Mouse (Mus musculus) heart, postnatal 0 days (tissue): ENCODE results near the gene Prl2a1. TPM values are rescaled to one million over a fixed set of nuclear protein-coding genes. Genes with fewer than 3 reads are reported as not detected.
"Not testable (repeated sequence)": the region's sequence is repeated elsewhere in the genome, so short reads cannot be mapped to it uniquely, and the experiment has no call there.

ENCODE experiments used
- ATAC-seq: fragments of 200-750 bp; cut with Nextera tagmentation; 2 replicates; pipeline ENCODE4 v1.8.0; 2017; ENCODE audit warnings: low read depth, moderate number of reproducible peaks, moderate library complexity; ENCODE audit not compliant: insufficient read depth
- DNase-seq: peaks from one replicate; pipeline ENCODE4 v3.0.0-alpha.2; 2016; ENCODE audit warnings: low spot score
- H3K27ac ChIP-seq: fragments of 300-500 bp; sonication (generic); 2 replicates; pipeline ENCODE4 v1.5.1; 2014; ENCODE audit warnings: low read depth, mild to moderate bottlenecking
- H3K27me3 ChIP-seq: fragments of 300-500 bp; sonication (generic); 2 replicates; pipeline ENCODE4 v1.6.1; 2014; ENCODE audit warnings: low read length, mixed read lengths; ENCODE audit not compliant: control insufficient read depth, insufficient read depth
- H3K36me3 ChIP-seq: fragments of 300-500 bp; sonication (generic); replicated peaks from 2 replicates; pipeline ENCODE4 v1.6.1; 2014; ENCODE audit warnings: low read length, mixed read lengths; ENCODE audit not compliant: control insufficient read depth, insufficient read depth
- H3K4me1 ChIP-seq: fragments of 300-500 bp; sonication (generic); 2 replicates; pipeline ENCODE4 v1.6.1; 2014; ENCODE audit warnings: antibody characterized with exemption; ENCODE audit not compliant: control insufficient read depth, insufficient read depth
- H3K4me2 ChIP-seq: fragments of 300-500 bp; sonication (generic); 2 replicates; pipeline ENCODE4 v1.6.1; 2014; ENCODE audit warnings: low read depth, mild to moderate bottlenecking, low read length, moderate library complexity
- H3K4me3 ChIP-seq: fragments of 300-500 bp; sonication (generic); 2 replicates; pipeline ENCODE4 v1.5.1; 2014; ENCODE audit warnings: low read depth, low read length
- H3K9ac ChIP-seq: fragments of 300-500 bp; sonication (generic); replicated peaks from 2 replicates; pipeline ENCODE4 v1.6.1; 2014; ENCODE audit warnings: low read depth, low read length, mixed read lengths
- H3K9me3 ChIP-seq: fragments of 300-500 bp; sonication (generic); replicated peaks from 2 replicates; pipeline ENCODE4 v1.6.1; 2016; ENCODE audit warnings: low read length; ENCODE audit not compliant: control insufficient read depth
- CTCF ChIP-seq: IDR thresholded peaks from 2 replicates; pipeline ENCODE4 v1.5.1; 2016; ENCODE audit warnings: antibody characterized with exemption, control low read depth, low read depth
- EP300 ChIP-seq: IDR thresholded peaks from 2 replicates; pipeline ENCODE4 v1.6.1; 2016; ENCODE audit warnings: antibody characterized with exemption, low read depth
- WGBS: fragments of 180-500 bp; shearing (Covaris S2); extraction: QIAGEN DNeasy Blood & Tissue Kit; methylation state at CpG from one replicate; pipeline ENCODE4 v1.1.7; 2014; 5-methylcytosine and 5-hydroxymethylcytosine counted together
- polyA plus RNA-seq: library from polyadenylated mRNA; unstranded; fragments of >200 nt; fragmentation: Nextera tagmentation; extraction: Ambion mirVana; gene quantifications from 2 replicates; pipeline ENCODE4 v1.2.1, GENCODE M21; 2015
- total RNA-seq: library from RNA; depleted of rRNA; stranded (reverse); fragments of >200 nt; gene quantifications from 2 replicates; pipeline ENCODE4 v1.2.3, GENCODE M21; 2014; ENCODE audit warnings: low replicate concordance; rRNA removed

The Prl2a1 gene
- total RNA-seq (not detected in 2 replicates), polyA plus RNA-seq (not detected in 2 replicates)

DNA sequence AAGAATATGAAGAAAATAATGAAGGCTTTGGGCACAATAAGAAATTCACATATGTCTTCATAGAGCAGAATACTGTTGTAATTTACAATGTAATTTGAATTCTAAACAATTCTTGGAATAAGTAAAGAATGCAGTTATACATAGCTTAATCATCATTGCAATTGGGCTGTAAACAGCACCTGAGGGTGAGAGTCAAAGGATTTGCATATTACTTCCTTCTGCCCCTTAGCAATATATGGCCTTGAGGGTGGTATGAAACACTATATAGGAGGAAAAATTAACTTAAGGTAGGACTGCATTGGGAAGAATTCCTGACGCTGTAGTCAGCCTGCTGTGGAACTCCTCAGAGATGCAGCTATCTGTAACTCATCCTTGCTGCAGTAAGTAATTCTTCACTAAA, at the start of gene Prl2a1:
Prl2a1 (plus strand) TSS at position 301 of the 400 bp plus-strand sequence.
- H3K36me3 ChIP-seq: no peaks in the 10 kb centered on the region
- TF ChIP-seq EP300 (no peak), CTCF (no peak)
- H3K9me3 ChIP-seq: no peaks in the 10 kb centered on the region
- H3K27ac ChIP-seq: no peak within 1 kb of the TSS
- WGBS: 75% methylated on average over 1 of the region's 1 CpGs
- H3K4me1 ChIP-seq: no peaks in the 10 kb centered on the region
- no peak for ATAC-seq
- H3K9ac ChIP-seq: no peak within 1 kb of the TSS
- no peak within 1 kb of the TSS for H3K4me3 ChIP-seq
- H3K27me3 ChIP-seq: no peaks in the 10 kb centered on the region
- no peak within 1 kb of the TSS for H3K4me2 ChIP-seq
- DNase-seq: no peak

DNA sequence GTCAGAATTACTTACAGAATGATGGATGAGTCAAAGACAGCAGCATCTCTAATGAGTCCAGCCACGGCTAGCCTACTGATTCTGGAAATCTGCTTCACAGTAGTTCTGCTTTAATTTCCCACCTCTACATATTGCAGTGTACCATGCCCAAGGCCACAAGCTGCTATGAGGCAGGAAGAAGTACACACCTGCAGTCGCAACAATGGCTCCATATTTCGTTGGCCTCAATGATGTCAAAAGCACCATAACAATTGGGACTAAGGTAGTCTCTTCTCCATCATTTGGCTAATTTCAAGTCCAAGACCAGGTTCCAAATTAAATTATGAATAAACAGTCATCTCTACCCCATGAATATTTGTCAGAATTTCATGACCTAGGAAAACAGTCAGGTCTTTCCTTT, 20.8 kb upstream of the Prl2a1 start, which contains the start of gene Prl7c1:
Prl7c1 (minus strand) TSS at position 101 of the 400 bp plus-strand sequence.
- H3K4me1 ChIP-seq, H3K27ac ChIP-seq, H3K9ac ChIP-seq, ATAC-seq, H3K4me3 ChIP-seq, H3K27me3 ChIP-seq, H3K9me3 ChIP-seq, H3K4me2 ChIP-seq, DNase-seq, H3K36me3 ChIP-seq: not testable (repeated sequence)
- WGBS: 86% methylated on average over 2 of the region's 3 CpGs

DNA sequence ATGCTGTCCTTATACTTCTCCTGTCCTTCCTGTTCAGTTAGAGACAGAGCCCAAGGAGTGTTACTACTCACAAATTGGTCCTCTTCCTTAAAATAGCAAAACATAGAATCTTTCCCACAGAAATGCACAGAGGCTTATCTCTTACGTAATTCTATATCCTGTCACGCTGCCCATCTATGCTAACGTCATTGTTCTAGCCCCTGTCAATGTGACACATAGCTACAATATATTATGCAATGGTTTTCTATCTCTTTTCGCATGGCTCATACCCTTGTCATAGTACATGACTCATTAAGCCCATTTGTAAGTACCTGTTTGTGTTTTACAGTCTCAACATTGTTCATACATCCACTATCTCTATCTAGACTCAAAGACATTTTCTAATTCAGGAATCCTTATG, 2.2 kb upstream of the Prl2a1 start:
- H3K36me3 ChIP-seq: no peaks in the 10 kb centered on the region
- TF ChIP-seq EP300: no peak
- no peak for TF ChIP-seq CTCF
- no peak for DNase-seq
- H3K4me1 ChIP-seq: no peaks in the 10 kb centered on the region
- no peak overlapping the region for H3K4me2 ChIP-seq
- ATAC-seq: no peak
- no peak overlapping the region for H3K27ac ChIP-seq
- 44% methylated on average over 4 of the region's 4 CpGs for WGBS
- no peak overlapping the region for H3K4me3 ChIP-seq
- H3K27me3 ChIP-seq: no peaks in the 10 kb centered on the region
- H3K9me3 ChIP-seq: no peaks in the 10 kb centered on the region
- no peak overlapping the region for H3K9ac ChIP-seq

DNA sequence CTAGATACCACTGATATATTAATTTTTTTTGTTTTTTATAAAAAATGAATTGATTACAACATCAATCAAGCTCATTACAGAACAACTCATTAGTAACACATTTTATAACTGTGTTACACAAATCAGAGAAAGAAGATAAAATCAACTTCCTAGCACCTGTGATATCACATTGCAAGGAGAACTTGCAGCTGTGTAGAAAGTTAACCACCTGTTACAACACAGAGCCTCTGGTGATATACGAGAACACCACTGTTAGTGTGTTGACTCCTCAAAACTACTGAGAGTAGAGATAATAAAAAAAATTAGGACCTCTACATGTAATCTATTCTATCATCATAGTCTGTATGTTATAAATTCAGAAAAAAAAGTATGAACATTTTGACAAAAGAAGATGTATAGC, 1.3 kb downstream of the Prl2a1 start:
- WGBS: 70% methylated on average over 1 of the region's 1 CpGs
- no peaks in the 10 kb centered on the region for H3K9me3 ChIP-seq
- no peak for TF ChIP-seq EP300
- TF ChIP-seq CTCF: no peak

DNA sequence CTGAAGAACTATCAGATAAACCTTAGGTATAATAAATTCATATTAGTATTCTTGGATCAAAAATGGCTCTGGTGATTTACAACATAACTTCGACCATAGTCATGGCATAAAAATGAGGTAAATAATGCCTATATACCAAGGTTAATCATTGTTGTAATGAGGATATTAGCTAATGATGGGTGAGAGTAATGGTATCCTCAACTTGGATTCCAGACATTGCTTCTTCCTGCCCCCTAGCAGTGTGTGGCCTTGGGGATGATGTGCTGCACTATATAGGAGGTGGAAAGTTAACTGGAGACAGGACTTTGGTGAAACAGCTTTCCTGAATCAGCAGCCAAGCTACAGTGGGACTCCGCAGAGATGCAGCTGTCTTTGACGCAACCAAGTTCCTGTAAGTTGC, 47.6 kb downstream of the Prl2a1 start, which contains the start of gene Prl2c1:
Prl2c1 (plus strand) TSS at position 301 of the 400 bp plus-strand sequence.
- Histone ChIP-seq H3K4me3 (no peak within 1 kb of the TSS), H3K4me1 (no peaks in the 10 kb centered on the region), H3K9me3 (no peaks in the 10 kb centered on the region), H3K27me3 (no peaks in the 10 kb centered on the region), H3K36me3 (no peaks in the 10 kb centered on the region), H3K27ac (no peak within 1 kb of the TSS), H3K4me2 (no peak within 1 kb of the TSS), H3K9ac (no peak within 1 kb of the TSS)
- 80% methylated on average over 3 of the region's 3 CpGs for WGBS
- TF ChIP-seq EP300: no peak
- no peak for TF ChIP-seq CTCF
- DNase-seq (no peak), ATAC-seq (no peak)

More for the DNA sequence above, 1.3 kb downstream of the Prl2a1 start:
- DNase-seq (no peak), ATAC-seq (no peak)
- Histone ChIP-seq H3K4me3 (no peak overlapping the region), H3K9ac (no peak overlapping the region), H3K4me2 (no peak overlapping the region), H3K27ac (no peak overlapping the region), H3K36me3 (no peaks in the 10 kb centered on the region), H3K27me3 (no peaks in the 10 kb centered on the region), H3K4me1 (no peaks in the 10 kb centered on the region)

Other genes starting within 250 kb of the Prl2a1 start
- gene Prl8a9, start 237.0 kb upstream of the Prl2a1 start, total RNA-seq: not detected in 2 replicates
- gene Prl8a9, start 237.0 kb upstream of the Prl2a1 start, polyA plus RNA-seq: not detected in 2 replicates
- not detected in 2 replicates for gene Prl8a1, start 219.5 kb upstream of the Prl2a1 start, total RNA-seq
- gene Prl8a1, start 219.5 kb upstream of the Prl2a1 start, polyA plus RNA-seq: not detected in 2 replicates
- not detected in 2 replicates for gene Prl7b1, start 191.1 kb upstream of the Prl2a1 start, total RNA-seq
- gene Prl7b1, start 191.1 kb upstream of the Prl2a1 start, polyA plus RNA-seq: not detected in 2 replicates
- gene Prl7a1, start 159.2 kb upstream of the Prl2a1 start, total RNA-seq: not detected in 2 replicates
- not detected in 2 replicates for gene Prl7a1, start 159.2 kb upstream of the Prl2a1 start, polyA plus RNA-seq
- not detected in 2 replicates for gene Prl7a2, start 133.6 kb upstream of the Prl2a1 start, total RNA-seq
- not detected in 2 replicates for gene Prl7a2, start 133.6 kb upstream of the Prl2a1 start, polyA plus RNA-seq
- gene Prl7d1, start 84.9 kb upstream of the Prl2a1 start, total RNA-seq: not detected in 2 replicates
- not detected in 2 replicates for gene Prl7d1, start 84.9 kb upstream of the Prl2a1 start, polyA plus RNA-seq
- gene Prl7c1, start 20.9 kb upstream of the Prl2a1 start, total RNA-seq: not detected in 2 replicates
- gene Prl7c1, start 20.9 kb upstream of the Prl2a1 start, polyA plus RNA-seq: not detected in 2 replicates
- gene Prl2c1, start 47.7 kb downstream of the Prl2a1 start, total RNA-seq: not detected in 2 replicates
- gene Prl2c1, start 47.7 kb downstream of the Prl2a1 start, polyA plus RNA-seq: not detected in 2 replicates
- gene Prl4a1, start 214.6 kb downstream of the Prl2a1 start, total RNA-seq: not detected in 2 replicates
- not detected in 2 replicates for gene Prl4a1, start 214.6 kb downstream of the Prl2a1 start, polyA plus RNA-seq